Comparison of ENCODE assay signal across 8 mouse cellular contexts in the genomic region with DNA sequence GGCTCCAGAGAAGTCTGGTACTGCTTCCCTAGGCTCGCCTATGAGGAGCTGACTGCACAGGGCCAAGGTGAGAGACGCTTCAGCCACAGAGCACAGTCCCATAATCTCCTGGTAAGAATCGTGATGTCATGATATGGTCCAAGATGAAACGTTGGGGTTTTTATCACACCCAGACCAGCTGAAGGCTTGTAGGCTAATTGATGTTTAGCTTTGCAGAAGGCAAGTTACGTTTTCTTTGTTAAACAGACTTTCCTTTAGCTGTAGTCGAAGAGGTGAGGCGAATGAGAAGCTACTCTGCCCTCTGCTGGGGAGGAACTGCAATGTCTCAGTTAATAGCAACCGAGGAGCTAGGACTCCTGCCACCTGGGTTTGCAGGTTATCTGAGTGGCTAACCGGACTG. TPM values are rescaled to one million over a fixed set of nuclear protein-coding genes. Genes with fewer than 3 reads are reported as not detected.
DNase-seq lines count a peak whose midpoint lies in the region; ATAC-seq and TF ChIP-seq lines count a peak whose summit lies in the region.

No protein-coding gene starts in this region.

- TF ChIP-seq CTCF in heart, postnatal 0 days (IDR thresholded peaks at IDR 0.05; ENCODE audit: low read depth) = peak; percentile 64
- TF ChIP-seq CTCF in kidney, adult 2 months (conservative IDR thresholded peaks at IDR 0.05; ENCODE audit: insufficient read depth, insufficient read length, low read depth, low read length) = peak; percentile 67

- DNase-seq in heart, postnatal 0 days (ENCODE audit: low spot score) = peak; percentile 22
- DNase-seq in heart, embryonic 10.5 days (ENCODE audit: low spot score) = no peak
- DNase-seq in ZHBTc4 (ENCODE audit: low read depth, low spot score) = peak; percentile 78
- DNase-seq in kidney, adult 2 months = peak; percentile 57
- DNase-seq in liver, embryonic 11.5 days (ENCODE audit: low spot score) = peak; percentile 56
- DNase-seq in testis, postnatal 10 days (ENCODE audit: low spot score) = peak; percentile 75

- no peak for TF ChIP-seq EP300 in heart, postnatal 0 days (IDR thresholded peaks at IDR 0.05; ENCODE audit: low read depth)

- H3K27ac ChIP-seq in heart, postnatal 0 days (ENCODE audit: low read depth) = peak overlapping the region; percentile 21; the same call in 1 of the 2 replicates
- no peak overlapping the region for H3K27ac ChIP-seq in heart, embryonic 10.5 days
- no peak overlapping the region for H3K27ac ChIP-seq in kidney, adult 2 months (ENCODE audit: insufficient read depth, low read depth, low read length)
- peak overlapping the region; percentile 81 for H3K27ac ChIP-seq in liver, embryonic 11.5 days (ENCODE audit: low read depth, low read length)

- no peaks in the 10 kb centered on the region for H3K4me1 ChIP-seq in heart, postnatal 0 days (ENCODE audit: control insufficient read depth, insufficient read depth)
- H3K4me1 ChIP-seq in heart, embryonic 10.5 days = peaks cover 11% of the 10 kb centered on the region; the same call in 1 of the 2 replicates
- no peaks in the 10 kb centered on the region for H3K4me1 ChIP-seq in kidney, adult 2 months (ENCODE audit: control insufficient read depth, insufficient read depth, low read length)
- H3K4me1 ChIP-seq in liver, embryonic 11.5 days (replicated peaks; ENCODE audit: control insufficient read depth, insufficient read depth, low read length) = no peaks in the 10 kb centered on the region

- H3K9me3 ChIP-seq in heart, postnatal 0 days (replicated peaks; ENCODE audit: control insufficient read depth, low read length) = no peaks in the 10 kb centered on the region
- H3K9me3 ChIP-seq in heart, embryonic 10.5 days = no peaks in the 10 kb centered on the region
- no peaks in the 10 kb centered on the region for H3K9me3 ChIP-seq in liver, embryonic 11.5 days (ENCODE audit: control insufficient read depth, low read length)

- H3K4me2 ChIP-seq in heart, postnatal 0 days (ENCODE audit: low read depth, low read length) = peak overlapping the region; percentile 9; the same call in 1 of the 2 replicates
- peak overlapping the region; percentile 68 for H3K4me2 ChIP-seq in liver, embryonic 11.5 days

- no peak for TF ChIP-seq POLR2A in kidney, adult 2 months (IDR thresholded peaks at IDR 0.05; ENCODE audit: low read depth, low read length)

- H3K27me3 ChIP-seq in heart, postnatal 0 days (ENCODE audit: control insufficient read depth, insufficient read depth, low read length) = no peaks in the 10 kb centered on the region
- H3K27me3 ChIP-seq in heart, embryonic 10.5 days (ENCODE audit: insufficient read depth, poor library complexity, severe bottlenecking) = no peaks in the 10 kb centered on the region
- H3K27me3 ChIP-seq in kidney, adult 2 months (replicated peaks; ENCODE audit: control insufficient read depth, insufficient read depth, low read length) = no peaks in the 10 kb centered on the region
- H3K27me3 ChIP-seq in liver, embryonic 11.5 days (replicated peaks; ENCODE audit: control insufficient read depth, insufficient read depth, low read length) = no peaks in the 10 kb centered on the region

- no peak for ATAC-seq in heart, postnatal 0 days (ENCODE audit: insufficient read depth, low read depth)
- ATAC-seq in erythroblast, adult 5-6 weeks (replicated peaks; ENCODE audit: low FRiP score, poor library complexity, severe bottlenecking) = peak; percentile 69
- peak; percentile 65 for ATAC-seq in liver, embryonic 11.5 days (replicated peaks; ENCODE audit: low FRiP score)
- peak; percentile 38 for ATAC-seq in monocyte, adult 5-6 weeks (replicated peaks; ENCODE audit: insufficient number of reproducible peaks, low FRiP score, low TSS enrichment, poor library complexity, severe bottlenecking)

- H3K36me3 ChIP-seq in heart, postnatal 0 days (replicated peaks; ENCODE audit: control insufficient read depth, insufficient read depth, low read length) = no peaks in the 10 kb centered on the region
- H3K36me3 ChIP-seq in heart, embryonic 10.5 days = no peaks in the 10 kb centered on the region
- no peaks in the 10 kb centered on the region for H3K36me3 ChIP-seq in kidney, adult 2 months (ENCODE audit: control insufficient read depth, insufficient read depth, low read length)
- H3K36me3 ChIP-seq in liver, embryonic 11.5 days (ENCODE audit: control insufficient read depth, insufficient read depth, low read length) = no peaks in the 10 kb centered on the region

- H3K9ac ChIP-seq in heart, postnatal 0 days (replicated peaks; ENCODE audit: low read depth, low read length) = no peak overlapping the region
- peak overlapping the region; percentile 54 for H3K9ac ChIP-seq in liver, embryonic 11.5 days (ENCODE audit: low read depth, low read length)

- 31% methylated on average over 9 of the region's 9 CpGs for WGBS in heart, postnatal 0 days
- WGBS in heart, embryonic 10.5 days = 43% methylated on average over 9 of the region's 9 CpGs
- 38% methylated on average over 9 of the region's 9 CpGs for WGBS in kidney, adult 2 months
- 23% methylated on average over 9 of the region's 9 CpGs for WGBS in liver, embryonic 11.5 days

- no peak overlapping the region for H3K4me3 ChIP-seq in heart, postnatal 0 days (ENCODE audit: low read depth, low read length)
- H3K4me3 ChIP-seq in heart, embryonic 10.5 days = no peak overlapping the region
- no peak overlapping the region for H3K4me3 ChIP-seq in kidney, adult 2 months (ENCODE audit: insufficient read depth, low read depth, low read length)
- H3K4me3 ChIP-seq in liver, embryonic 11.5 days (ENCODE audit: low read depth, low read length) = peak overlapping the region; percentile 26

RNA-seq across cellular contexts. Expression of gene Kcnip1, which starts 15.8 kb away (rescaled TPM):
- not detected in 2 replicates for total RNA-seq in heart, postnatal 0 days (2014; rRNA removed; ENCODE audit: low replicate concordance)
- polyA plus RNA-seq in heart, postnatal 0 days (2015; fragmentation: Nextera tagmentation; extraction: Ambion mirVana) = 0.05 TPM in 1 of 2 replicates, not detected in the other
- 0.33 and 1.8 TPM in 2 replicates for polyA plus RNA-seq in heart, embryonic 10.5 days (2016; fragmentation: Nextera tagmentation; extraction: Ambion mirVana)
- not detected in 2 replicates for total RNA-seq in erythroblast, adult 5-6 weeks (2015; ENCODE audit: low replicate concordance)
- total RNA-seq in erythroblast, adult 5-6 weeks (2017; ENCODE audit: low replicate concordance) = not detected in 2 replicates
- polyA plus RNA-seq in kidney, adult 2 months (2012; rRNA removed) = 0.05 TPM in 1 of 2 replicates, not detected in the other
- 1.2 and 2.0 TPM in 2 replicates for polyA plus RNA-seq in liver, embryonic 11.5 days (2014; fragmentation: Nextera tagmentation; extraction: Ambion mirVana)
- total RNA-seq in monocyte, adult 5-6 weeks (2017) = 0.19 TPM in 1 of 3 replicates, not detected in the others

RNA-seq across cellular contexts. Expression of gene Lcp2, which starts 38.0 kb away (rescaled TPM):
- 0.08 and 1.6 TPM in 2 replicates for total RNA-seq in heart, postnatal 0 days (2014; rRNA removed; ENCODE audit: low replicate concordance)
- 0.63 and 0.88 TPM in 2 replicates for polyA plus RNA-seq in heart, postnatal 0 days (2015; fragmentation: Nextera tagmentation; extraction: Ambion mirVana)
- 1.3 and 2.4 TPM in 2 replicates for polyA plus RNA-seq in heart, embryonic 10.5 days (2016; fragmentation: Nextera tagmentation; extraction: Ambion mirVana)
- 33.2 and 59.8 TPM in 2 replicates for total RNA-seq in erythroblast, adult 5-6 weeks (2015; ENCODE audit: low replicate concordance)
- total RNA-seq in erythroblast, adult 5-6 weeks (2017; ENCODE audit: low replicate concordance) = 12.3 and 20.1 TPM in 2 replicates
- 0.90 and 3.1 TPM in 2 replicates for polyA plus RNA-seq in kidney, adult 2 months (2012; rRNA removed)
- polyA plus RNA-seq in liver, embryonic 11.5 days (2014; fragmentation: Nextera tagmentation; extraction: Ambion mirVana) = 13.3 and 16.0 TPM in 2 replicates
- 193 to 222 TPM (median 205 TPM) in 3 replicates for total RNA-seq in monocyte, adult 5-6 weeks (2017)

RNA-seq across cellular contexts. Expression of gene Kcnmb1, which starts 45.9 kb away (rescaled TPM):
- 1.5 and 1.6 TPM in 2 replicates for total RNA-seq in heart, postnatal 0 days (2014; rRNA removed; ENCODE audit: low replicate concordance)
- 0.41 and 0.44 TPM in 2 replicates for polyA plus RNA-seq in heart, postnatal 0 days (2015; fragmentation: Nextera tagmentation; extraction: Ambion mirVana)
- 6.9 and 10.2 TPM in 2 replicates for polyA plus RNA-seq in heart, embryonic 10.5 days (2016; fragmentation: Nextera tagmentation; extraction: Ambion mirVana)
- not detected in 2 replicates for total RNA-seq in erythroblast, adult 5-6 weeks (2015; ENCODE audit: low replicate concordance)
- total RNA-seq in erythroblast, adult 5-6 weeks (2017; ENCODE audit: low replicate concordance) = not detected in 2 replicates
- polyA plus RNA-seq in kidney, adult 2 months (2012; rRNA removed) = 0.96 and 0.97 TPM in 2 replicates
- polyA plus RNA-seq in liver, embryonic 11.5 days (2014; fragmentation: Nextera tagmentation; extraction: Ambion mirVana) = 0.14 and 0.25 TPM in 2 replicates
- total RNA-seq in monocyte, adult 5-6 weeks (2017) = 0.19 TPM in 1 of 3 replicates, not detected in the others

Comparison
In these comparisons a context has a peak if more than half of its experiments do, and no peak if none do; other contexts are left out.
1. H3K27ac ChIP-seq: peak in heart, postnatal 0 days (single experiment) and liver, embryonic 11.5 days (single experiment); none in heart, embryonic 10.5 days (single experiment) and kidney, adult 2 months (single experiment).